Mouse (Mus musculus) urinary bladder, adult 18-20 months (tissue): ENCODE results near the gene Dnm2.

Experiments
- DNase-seq, 2 experiments: peaks; one replicate each; pipeline ENCODE4 v3.0.0; 2022; ENCODE audit warnings: low spot score in 2 of 2, mixed read lengths in 2 of 2

Gene Dnm2

DNA sequence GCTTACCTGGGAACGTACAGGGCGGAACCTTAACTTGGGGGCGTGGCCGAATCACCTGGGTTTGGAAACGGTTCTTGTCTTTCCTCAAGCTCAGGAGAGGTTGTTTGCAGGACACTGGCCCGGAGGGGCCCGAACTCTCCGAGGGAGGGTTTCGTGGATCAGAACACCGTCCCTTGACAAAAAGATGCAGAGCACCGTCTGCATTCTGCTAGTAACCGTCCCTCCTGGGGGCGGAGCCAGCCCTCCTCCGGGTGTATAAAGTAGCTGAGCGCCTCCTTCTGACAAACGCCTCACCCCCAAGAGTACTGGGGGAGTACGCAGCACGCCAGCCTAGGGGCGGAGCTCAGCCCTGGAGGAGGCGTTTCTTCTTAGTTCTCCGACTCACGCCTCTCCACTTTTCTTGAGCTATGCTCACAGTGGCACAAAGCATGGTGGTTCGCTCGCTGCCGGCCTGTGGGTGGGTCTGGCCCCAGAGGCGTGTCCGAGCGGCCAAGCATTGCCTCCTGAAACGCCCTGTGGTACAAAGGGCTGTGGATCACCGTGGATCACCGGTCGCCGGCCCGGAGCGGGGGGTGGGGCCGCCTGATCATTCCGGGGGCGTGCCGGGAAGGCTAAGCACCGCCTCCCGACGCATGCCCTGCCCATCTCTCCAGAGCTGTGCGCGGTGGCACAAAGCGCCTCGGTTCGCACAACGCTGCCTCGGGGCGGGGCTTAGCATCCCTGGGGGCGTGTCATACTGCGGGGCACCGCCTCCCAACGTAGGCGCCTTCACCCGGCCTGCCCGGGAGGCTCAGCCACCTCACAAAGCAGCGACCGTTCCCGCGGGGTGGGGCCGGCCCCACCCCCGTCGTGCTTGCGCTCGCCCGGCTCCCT, 121.4 kb downstream of the Dnm2 start:
- DNase-seq, result peak; percentile 99

- peak in 1 of 2 experiments; percentile 56 for DNase-seq
Observed at GRCm38 (mm10) chr9:21546789-21547074, 122.0 kb downstream of the Dnm2 start, which contains the start of gene Carm1. Carm1 (plus strand) TSS chr9:21546894.

GRCm38 (mm10) chr9:21547075-21547941, 122.6 kb downstream of the Dnm2 start:
- peak; percentile 36 to 40 for DNase-seq

GRCm38 (mm10) chr9:21551049-21551448, 126.3 kb downstream of the Dnm2 start:
- no peak for DNase-seq

- no peak for DNase-seq
Observed at GRCm38 (mm10) chr9:21553607-21554273, 129.0 kb downstream of the Dnm2 start.

DNA sequence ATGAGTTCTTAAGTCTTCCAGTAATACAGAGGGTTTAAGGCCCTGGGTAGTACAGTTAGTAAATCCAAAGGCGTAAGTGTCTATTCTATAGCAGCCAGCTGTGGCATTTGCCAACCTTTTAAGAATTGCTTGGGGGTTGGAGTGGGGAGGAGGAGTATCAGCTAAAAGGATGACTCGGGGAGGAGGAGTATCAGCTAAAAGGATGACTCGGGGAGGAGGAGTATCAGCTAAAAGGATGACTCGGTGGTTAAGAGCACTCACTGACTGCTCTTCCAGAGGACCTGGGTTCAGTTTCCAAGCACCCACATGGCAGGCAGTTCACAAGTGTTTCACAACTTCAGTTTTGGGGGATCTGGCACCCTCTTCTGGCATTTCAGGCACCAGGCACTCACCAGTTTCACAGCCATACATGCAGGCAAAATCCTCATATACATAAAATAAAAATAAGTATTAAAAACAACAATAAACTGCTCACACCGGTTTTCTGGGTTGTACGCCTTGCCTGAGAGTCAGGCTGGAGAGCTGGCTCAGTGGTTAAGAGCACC, 130.6 kb downstream of the Dnm2 start:
- DNase-seq, result no peak

DNA sequence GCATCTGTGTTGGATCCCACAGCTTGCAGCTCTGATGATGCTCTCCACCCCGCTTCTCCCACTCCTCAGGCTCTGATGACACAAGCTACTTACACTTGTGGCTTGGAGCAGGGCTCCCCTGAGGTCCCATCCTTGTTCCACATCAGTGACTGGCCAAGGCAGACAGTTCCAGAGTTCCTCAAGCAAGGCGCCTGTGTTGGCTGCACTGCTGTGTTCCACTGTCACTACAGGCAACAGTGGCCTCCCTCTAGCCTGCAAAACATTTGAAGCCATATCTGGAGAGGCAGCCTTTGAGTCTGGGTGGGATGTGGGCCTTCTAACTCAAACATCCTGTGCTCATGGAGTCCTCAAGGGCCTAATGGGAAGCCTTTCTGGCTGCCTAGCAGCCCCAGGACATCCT, 132.3 kb downstream of the Dnm2 start:
- DNase-seq, result no peak
